Mouse (Mus musculus) embryonic facial prominence, embryonic 14.5 days (tissue): ENCODE measurements around the gene Hoxc12. TPM values are rescaled to one million over a fixed set of nuclear protein-coding genes. Genes with fewer than 3 reads are reported as not detected.

Source experiments
- ATAC-seq: fragments of 200-750 bp; cut with Nextera tagmentation; 2 replicates; pipeline ENCODE4 v1.8.0; 2017; ENCODE audit warnings: low read depth, moderate number of reproducible peaks, moderate TSS enrichment
- DNase-seq: peaks from one replicate; pipeline ENCODE4 v3.0.0-alpha.2; 2015; ENCODE audit warnings: low spot score
- H3K27ac ChIP-seq: fragments of 300-500 bp; sonication (generic); replicated peaks from 2 replicates; pipeline ENCODE4 v1.5.1; 2014; ENCODE audit warnings: low read depth, mild to moderate bottlenecking, low read length, moderate library complexity
- H3K27me3 ChIP-seq: fragments of 300-500 bp; sonication (generic); replicated peaks from 2 replicates; pipeline ENCODE4 v1.6.1; 2014; ENCODE audit warnings: low read length; ENCODE audit not compliant: control insufficient read depth, insufficient read depth
- H3K36me3 ChIP-seq: fragments of 300-500 bp; sonication (generic); 2 replicates; pipeline ENCODE4 v1.6.1; 2014; ENCODE audit warnings: low read length, mixed read lengths; ENCODE audit not compliant: control insufficient read depth, insufficient read depth
- H3K4me1 ChIP-seq: fragments of 300-500 bp; sonication (generic); 2 replicates; pipeline ENCODE4 v1.6.1; 2014; ENCODE audit warnings: antibody characterized with exemption, low read length; ENCODE audit not compliant: control insufficient read depth, insufficient read depth
- H3K4me2 ChIP-seq: fragments of 300-500 bp; sonication (generic); 2 replicates; pipeline ENCODE4 v1.6.1; 2014; ENCODE audit warnings: low read depth, mild to moderate bottlenecking, low read length, moderate library complexity, mixed read lengths
- H3K4me3 ChIP-seq: fragments of 300-500 bp; sonication (generic); 2 replicates; pipeline ENCODE4 v1.5.1; 2014; ENCODE audit warnings: low read depth, mild to moderate bottlenecking, low read length
- H3K9ac ChIP-seq: fragments of 300-500 bp; sonication (generic); 2 replicates; pipeline ENCODE4 v1.6.1; 2014; ENCODE audit warnings: low read depth, mild to moderate bottlenecking, low read length, moderate library complexity, mixed read lengths
- H3K9me3 ChIP-seq: fragments of 300-500 bp; sonication (generic); 2 replicates; pipeline ENCODE4 v1.6.1; 2016; ENCODE audit warnings: low read length; ENCODE audit not compliant: control insufficient read depth
- WGBS: fragments of 180-500 bp; shearing (Covaris S2); extraction: QIAGEN DNeasy Blood & Tissue Kit; methylation state at CpG from one replicate; pipeline ENCODE4 v1.1.7; 2014; 5-methylcytosine and 5-hydroxymethylcytosine counted together
- polyA plus RNA-seq: library from polyadenylated mRNA; unstranded; fragments of >200 nt; fragmentation: Nextera tagmentation; extraction: Ambion mirVana; gene quantifications from 2 replicates; pipeline ENCODE4 v1.2.1, GENCODE M21; 2014

Gene Hoxc12
- polyA plus RNA-seq, 1 experiment from 2014 or later = not detected

DNA sequence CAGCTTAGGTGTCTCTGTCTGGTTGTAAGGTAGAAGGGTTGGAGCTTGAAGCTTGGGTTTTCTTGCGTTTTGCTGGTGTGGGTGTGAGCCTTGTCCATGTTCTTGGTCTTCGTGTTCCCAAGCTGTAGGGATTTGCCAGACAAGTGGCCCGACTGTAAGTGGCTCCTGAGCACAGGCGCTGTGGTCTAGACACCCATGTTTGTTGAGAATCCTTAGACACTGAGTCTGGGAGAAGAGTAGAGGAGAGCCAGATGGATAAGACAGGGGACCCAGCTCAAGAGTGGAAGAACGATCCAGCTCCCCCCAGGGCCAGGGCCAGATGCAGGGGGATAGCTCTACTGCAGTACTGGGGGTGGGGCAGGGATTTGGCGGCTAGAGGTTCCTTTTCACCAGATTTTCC is 36.2 kb downstream of the Hoxc12 start:
- ATAC-seq (no peak), DNase-seq (no peak)
- H3K27me3 ChIP-seq = peaks cover 99% of the 10 kb centered on the region
- H3K27ac ChIP-seq = no peak overlapping the region
- no peak overlapping the region for H3K9ac ChIP-seq
- H3K4me3 ChIP-seq = no peak overlapping the region
- H3K9me3 ChIP-seq = no peaks in the 10 kb centered on the region
- no peaks in the 10 kb centered on the region for H3K4me1 ChIP-seq
- no peaks in the 10 kb centered on the region for H3K36me3 ChIP-seq
- 2% methylated on average over 6 of the region's 6 CpGs for WGBS
- no peak overlapping the region for H3K4me2 ChIP-seq

DNA sequence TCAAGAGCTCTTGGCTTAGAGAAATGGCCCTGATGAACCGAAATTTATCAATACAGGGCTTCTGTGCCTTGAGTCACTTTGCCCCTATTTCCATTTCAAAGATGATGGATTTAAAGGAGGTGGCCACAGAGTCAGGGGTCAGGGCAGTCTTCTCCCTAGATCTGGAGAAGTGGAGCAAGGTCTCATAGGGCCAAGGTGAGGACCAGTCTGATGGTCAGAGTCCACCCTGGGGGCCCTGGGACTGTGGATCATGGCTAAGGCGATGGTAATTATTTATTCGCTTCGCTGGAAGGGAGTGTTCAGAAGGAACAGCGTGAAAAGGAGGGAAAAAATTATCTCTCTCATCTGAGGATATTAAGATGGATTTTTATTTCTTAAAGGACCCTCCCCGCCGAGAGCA is 38.5 kb downstream of the Hoxc12 start:
- H3K4me2 ChIP-seq = no peak overlapping the region
- no peak overlapping the region for H3K9ac ChIP-seq
- no peak overlapping the region for H3K4me3 ChIP-seq
- ATAC-seq (no peak), DNase-seq (no peak)
- no peak overlapping the region for H3K27ac ChIP-seq
- peaks cover 100% of the 10 kb centered on the region for H3K27me3 ChIP-seq
- no peaks in the 10 kb centered on the region for H3K9me3 ChIP-seq
- no peaks in the 10 kb centered on the region for H3K36me3 ChIP-seq
- no peaks in the 10 kb centered on the region for H3K4me1 ChIP-seq
- WGBS = 7% methylated on average over 7 of the region's 7 CpGs

DNA sequence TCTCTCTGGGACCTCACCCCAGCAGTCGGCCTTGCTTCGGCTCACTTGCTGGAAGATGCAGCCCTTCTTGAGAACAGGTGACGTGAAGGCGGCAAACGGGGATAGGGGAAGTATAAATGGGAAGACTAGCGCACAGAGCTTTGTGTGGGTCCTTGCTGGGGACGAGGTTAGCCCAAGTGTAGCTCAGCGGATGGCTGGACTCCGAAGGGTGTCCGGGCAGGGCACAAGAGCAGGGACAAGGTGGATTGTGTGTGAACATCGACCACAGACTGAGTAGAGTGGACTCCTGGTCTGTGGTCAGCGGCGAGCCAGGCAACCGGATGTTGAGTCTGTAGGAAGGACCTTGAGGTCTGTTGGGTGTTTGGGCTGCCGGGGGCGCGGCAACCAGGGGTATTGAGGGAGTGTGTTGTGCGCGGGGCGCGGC is 39.1 kb downstream of the Hoxc12 start:
- Histone ChIP-seq H3K36me3 (no peaks in the 10 kb centered on the region), H3K9me3 (no peaks in the 10 kb centered on the region), H3K4me3 (no peak overlapping the region), H3K27ac (no peak overlapping the region), H3K4me2 (no peak overlapping the region), H3K9ac (no peak overlapping the region), H3K4me1 (no peaks in the 10 kb centered on the region), H3K27me3 (peaks cover 100% of the 10 kb centered on the region)
- 0% methylated on average over 21 of the region's 21 CpGs for WGBS
- no peak for ATAC-seq
- no peak for DNase-seq

DNA sequence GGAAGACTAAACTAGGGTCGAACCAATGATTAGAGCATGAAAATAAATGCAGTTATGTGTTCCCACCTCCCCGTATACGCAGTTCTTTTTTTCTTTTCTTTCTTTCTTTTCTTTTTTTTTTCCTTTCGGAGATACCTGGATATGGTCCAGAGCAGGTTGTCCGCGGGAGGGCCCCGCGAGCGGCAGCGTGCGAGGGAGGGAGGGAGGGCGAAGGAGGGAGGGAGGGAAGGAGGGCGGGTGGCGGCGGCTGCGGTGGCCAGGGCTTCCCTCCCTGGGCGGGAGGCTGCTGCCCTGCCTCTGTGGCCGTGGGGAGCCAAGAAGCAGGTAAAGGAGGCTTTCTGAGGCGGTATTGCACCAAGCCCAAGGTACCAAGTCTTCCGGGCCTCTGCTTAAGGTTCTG is 39.6 kb downstream of the Hoxc12 start, which contains the start of gene Hoxc9:
Hoxc9 (plus strand) TSS at position 269 of the 400 bp plus-strand sequence.
- Histone ChIP-seq H3K4me1 (no peaks in the 10 kb centered on the region), H3K4me2 (no peak within 1 kb of the TSS), H3K27me3 (peaks cover 100% of the 10 kb centered on the region), H3K9ac (no peak within 1 kb of the TSS), H3K4me3 (no peak within 1 kb of the TSS), H3K9me3 (no peaks in the 10 kb centered on the region), H3K27ac (no peak within 1 kb of the TSS), H3K36me3 (no peaks in the 10 kb centered on the region)
- WGBS = 3% methylated on average over 17 of the region's 20 CpGs
- DNase-seq = no peak
- ATAC-seq = no peak

DNA sequence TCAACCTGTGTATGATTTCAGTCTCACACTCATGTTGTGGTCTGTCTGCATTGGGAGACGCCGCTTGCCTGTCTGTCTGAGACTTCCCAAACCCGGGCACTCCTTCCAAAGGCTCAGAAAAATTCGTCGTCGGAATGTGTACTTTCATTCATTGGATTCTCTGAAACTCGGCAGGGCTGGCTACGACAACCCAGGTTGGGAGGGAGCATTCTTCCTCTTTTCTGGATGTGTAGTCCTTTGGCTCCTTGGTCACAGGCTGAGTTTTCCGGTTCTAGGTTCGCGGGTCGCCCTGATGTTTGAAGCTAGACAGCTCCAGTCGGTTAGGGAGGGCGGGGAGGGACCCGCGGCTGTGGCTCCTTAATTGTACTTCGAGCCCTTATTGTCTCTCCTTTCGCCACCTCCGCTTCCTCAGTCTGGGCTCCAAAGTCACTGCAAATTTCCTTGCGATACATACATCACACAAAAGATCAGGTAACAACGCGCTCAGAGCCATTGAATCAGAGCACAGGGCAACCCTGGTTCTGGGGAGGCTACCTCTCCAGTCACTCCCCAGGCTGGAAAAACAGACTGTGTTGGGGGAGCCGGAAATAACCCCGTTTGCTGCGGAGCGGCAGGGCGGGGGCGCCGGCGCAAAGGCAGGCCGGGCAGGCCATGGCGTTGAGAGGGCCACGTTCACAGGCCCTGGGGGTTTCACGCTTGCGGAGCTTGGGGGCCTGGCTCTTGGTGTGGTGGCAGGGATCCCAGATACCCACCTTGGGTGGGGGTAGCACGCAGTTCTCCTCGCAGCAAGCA is 40.3 kb downstream of the Hoxc12 start:
- no peaks in the 10 kb centered on the region for H3K4me1 ChIP-seq
- H3K36me3 ChIP-seq = no peaks in the 10 kb centered on the region
- H3K9me3 ChIP-seq = no peaks in the 10 kb centered on the region
- H3K9ac ChIP-seq = no peak overlapping the region
- DNase-seq = no peak
- no peak overlapping the region for H3K4me2 ChIP-seq
- under 1% methylated on average over 36 of the region's 37 CpGs for WGBS
- peaks cover 100% of the 10 kb centered on the region for H3K27me3 ChIP-seq
- no peak for ATAC-seq
- H3K4me3 ChIP-seq = no peak overlapping the region
- H3K27ac ChIP-seq = no peak overlapping the region

DNA sequence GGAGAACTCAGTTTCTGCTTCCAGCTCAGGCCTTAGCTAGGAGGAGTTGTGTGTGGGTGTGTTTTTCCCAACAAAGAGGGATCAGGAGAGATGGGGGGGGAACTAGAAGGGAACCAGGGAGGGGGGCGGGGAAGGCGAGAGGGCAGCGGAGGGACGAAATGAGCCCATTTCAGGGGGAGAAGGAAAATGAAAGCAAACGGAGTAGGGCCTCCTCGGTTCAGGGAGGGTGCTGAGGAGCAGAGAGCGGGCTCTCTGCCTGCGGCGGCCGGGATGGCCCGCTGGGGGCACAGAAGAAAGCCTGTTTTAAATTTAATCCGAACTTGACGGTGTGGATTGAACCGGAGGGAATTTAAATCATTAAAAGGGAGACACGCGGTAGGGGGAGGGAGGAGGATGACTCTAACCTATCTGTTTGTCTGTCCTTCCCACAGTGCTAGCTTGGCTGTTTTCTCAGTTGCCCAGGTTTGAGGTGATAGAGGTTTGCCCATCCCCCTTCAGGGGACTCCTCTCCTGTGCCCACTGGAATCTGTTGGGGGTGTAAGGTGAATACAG is 40.9 kb downstream of the Hoxc12 start:
- Histone ChIP-seq H3K27ac (no peak overlapping the region), H3K4me1 (no peaks in the 10 kb centered on the region), H3K36me3 (no peaks in the 10 kb centered on the region), H3K27me3 (peaks cover 100% of the 10 kb centered on the region), H3K9ac (no peak overlapping the region), H3K9me3 (no peaks in the 10 kb centered on the region), H3K4me2 (no peak overlapping the region), H3K4me3 (no peak overlapping the region)
- WGBS = 3% methylated on average over 16 of the region's 16 CpGs
- ATAC-seq (no peak), DNase-seq (no peak)

DNA sequence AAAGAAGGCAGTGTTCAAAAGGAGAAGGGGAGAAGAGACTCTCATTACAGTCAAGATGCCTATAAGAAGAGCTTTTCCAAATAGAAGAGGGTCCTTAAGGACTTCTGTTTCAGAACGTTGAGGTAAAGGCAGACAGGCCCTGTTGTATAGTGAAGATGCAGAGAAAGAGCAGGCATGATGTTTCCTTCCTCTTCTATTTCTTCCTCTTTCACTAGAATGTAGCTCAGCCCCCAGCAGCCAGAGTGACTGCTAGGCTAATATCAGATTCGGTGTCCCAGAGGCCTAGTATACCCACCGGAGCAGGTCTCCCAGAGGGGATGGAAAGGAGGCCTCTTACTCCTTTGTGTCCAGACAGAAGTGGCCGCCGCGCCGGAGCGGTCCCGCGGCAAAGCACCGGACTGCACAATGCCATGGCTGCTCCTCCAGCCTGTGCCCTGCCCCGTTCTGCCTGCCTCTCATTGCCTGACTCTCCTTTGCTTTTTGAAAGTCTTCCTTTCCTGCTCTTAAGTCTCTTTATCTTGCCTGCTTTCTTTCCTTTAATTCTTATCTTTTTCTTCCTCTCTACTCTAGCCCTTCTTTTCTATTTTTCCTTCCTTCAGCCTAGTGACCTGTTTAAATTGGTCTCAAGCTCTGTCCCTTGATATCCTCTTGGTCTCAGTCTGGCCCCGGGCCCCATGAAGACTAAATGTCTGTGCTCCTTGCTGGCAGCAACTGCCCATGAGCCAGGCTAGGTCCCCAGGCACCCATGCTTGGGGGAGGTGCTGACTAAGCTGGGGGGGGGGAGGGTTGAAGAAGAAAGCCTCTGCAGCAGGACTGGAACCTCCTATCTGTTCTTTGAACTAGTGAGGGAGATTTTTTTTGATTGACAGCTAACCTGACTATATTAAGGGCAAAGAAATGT is 42.3 kb downstream of the Hoxc12 start:
- WGBS = 7% methylated on average over 13 of the region's 13 CpGs
- no peak overlapping the region for H3K9ac ChIP-seq
- no peaks in the 10 kb centered on the region for H3K9me3 ChIP-seq
- no peak overlapping the region for H3K27ac ChIP-seq
- DNase-seq = no peak
- no peak overlapping the region for H3K4me3 ChIP-seq
- no peaks in the 10 kb centered on the region for H3K4me1 ChIP-seq
- no peak for ATAC-seq
- no peaks in the 10 kb centered on the region for H3K36me3 ChIP-seq
- H3K4me2 ChIP-seq = no peak overlapping the region
- H3K27me3 ChIP-seq = peaks cover 100% of the 10 kb centered on the region

DNA sequence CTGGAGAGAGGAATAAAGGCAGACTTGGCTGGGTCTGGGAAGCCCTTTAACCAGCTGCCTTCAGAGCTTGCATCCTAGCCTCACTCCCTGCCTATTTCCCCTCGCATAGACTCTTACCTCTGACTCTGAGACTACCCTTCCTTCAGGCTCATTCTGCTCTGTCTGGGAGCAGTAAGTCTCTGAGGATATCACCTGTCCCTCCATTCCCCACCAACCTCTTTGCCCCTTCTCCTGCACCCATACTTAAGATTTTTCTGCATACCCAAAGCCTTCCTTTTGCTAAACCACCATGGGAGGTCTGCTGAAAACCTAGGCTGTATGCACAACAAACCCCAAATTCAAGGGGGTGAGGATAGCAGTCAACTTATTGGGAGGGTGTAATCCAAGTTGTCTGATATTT is 43.4 kb downstream of the Hoxc12 start:
- DNase-seq (no peak), ATAC-seq (no peak)
- Histone ChIP-seq H3K4me1 (no peaks in the 10 kb centered on the region), H3K4me3 (no peak overlapping the region), H3K27me3 (peaks cover 99% of the 10 kb centered on the region), H3K4me2 (no peak overlapping the region), H3K36me3 (no peaks in the 10 kb centered on the region), H3K27ac (no peak overlapping the region), H3K9ac (no peak overlapping the region), H3K9me3 (no peaks in the 10 kb centered on the region)
- WGBS = 0% methylated on average over 1 of the region's 1 CpGs
